Mouse (Mus musculus) hindbrain, embryonic 13.5 days (tissue): Measurements from ENCODE around the gene Plp2. TPM values are rescaled to one million over a fixed set of nuclear protein-coding genes. Genes with fewer than 3 reads are reported as not detected.
"Not testable (repeated sequence)": the region's sequence is repeated elsewhere in the genome, so short reads cannot be mapped to it uniquely, and the experiment has no call there.

Source experiments
- ATAC-seq: fragments of 200-750 bp; cut with Nextera tagmentation; 2 replicates; pipeline ENCODE4 v1.8.0; 2017; ENCODE audit warnings: moderate TSS enrichment; ENCODE audit not compliant: low FRiP score
- H3K27ac ChIP-seq: fragments of 300-500 bp; sonication (generic); 2 replicates; pipeline ENCODE4 v1.5.1; 2015; ENCODE audit warnings: inconsistent platforms, mild to moderate bottlenecking, moderate library complexity
- H3K27me3 ChIP-seq: fragments of 300-500 bp; sonication (generic); 2 replicates; pipeline ENCODE4 v1.6.1; 2015; ENCODE audit warnings: mild to moderate bottlenecking, inconsistent platforms
- H3K36me3 ChIP-seq: fragments of 300-500 bp; sonication (generic); 2 replicates; pipeline ENCODE4 v1.6.1; 2015; ENCODE audit warnings: mild to moderate bottlenecking, inconsistent platforms
- H3K4me1 ChIP-seq: fragments of 300-500 bp; sonication (generic); replicated peaks from 2 replicates; pipeline ENCODE4 v1.6.1; 2015; ENCODE audit warnings: inconsistent platforms
- H3K4me2 ChIP-seq: fragments of 300-500 bp; sonication (generic); 2 replicates; pipeline ENCODE4 v1.6.1; 2015; ENCODE audit warnings: inconsistent platforms, mild to moderate bottlenecking, moderate library complexity
- H3K4me3 ChIP-seq: fragments of 300-500 bp; sonication (generic); 2 replicates; pipeline ENCODE4 v1.5.1; 2015; ENCODE audit warnings: mild to moderate bottlenecking, inconsistent platforms
- H3K9ac ChIP-seq: fragments of 300-500 bp; sonication (generic); 2 replicates; pipeline ENCODE4 v1.6.1; 2015; ENCODE audit warnings: mild to moderate bottlenecking, inconsistent platforms
- H3K9me3 ChIP-seq: fragments of 300-500 bp; sonication (generic); 2 replicates; pipeline ENCODE4 v1.6.1; 2016; ENCODE audit warnings: inconsistent platforms
- WGBS: fragments of 180-500 bp; shearing (Covaris S2); methylation state at CpG from one replicate; pipeline ENCODE4 v1.1.7; 2015; 5-methylcytosine and 5-hydroxymethylcytosine counted together
- polyA plus RNA-seq: library from polyadenylated mRNA; unstranded; fragments of >200 nt; fragmentation: Nextera tagmentation; extraction: Ambion mirVana; gene quantifications from 2 replicates; pipeline ENCODE4 v1.2.1, GENCODE M21; 2015

Gene Plp2
- polyA plus RNA-seq = 23.8 and 25.1 TPM in 2 replicates

DNA sequence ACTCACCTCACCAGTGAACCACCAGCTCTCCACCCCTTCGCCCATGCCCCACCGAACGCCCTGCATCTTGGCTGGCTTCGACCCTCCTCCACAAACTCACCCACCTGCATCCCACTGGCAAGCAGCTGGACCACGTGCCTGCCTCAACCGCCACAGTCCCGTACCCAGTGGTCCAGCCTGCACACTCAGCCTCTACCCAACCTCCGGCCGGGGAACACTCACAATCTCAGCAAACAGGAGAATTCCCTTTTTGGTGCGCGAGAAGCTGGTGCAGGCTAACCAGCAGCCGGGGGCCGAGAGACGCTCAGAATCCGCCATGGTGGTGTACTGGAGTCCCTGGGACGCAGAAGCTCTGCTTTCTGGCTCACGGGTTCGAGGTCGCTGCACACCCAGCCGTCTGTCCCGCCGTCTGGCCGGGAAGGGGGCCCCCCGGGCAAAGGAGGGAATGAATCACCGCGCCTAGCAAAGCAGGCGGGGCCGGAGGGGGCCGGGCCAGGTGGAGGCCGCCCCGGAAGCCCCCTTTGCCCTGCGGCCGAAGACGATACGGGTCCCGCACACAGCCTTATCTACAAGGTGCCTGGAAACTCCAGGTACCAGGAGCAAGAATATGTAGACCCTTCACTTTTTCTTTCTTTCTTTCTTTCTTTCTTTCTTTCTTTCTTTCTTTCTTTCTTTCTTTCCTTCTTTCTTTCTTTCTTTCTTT, at the start of gene Plp2:
Plp2 (minus strand) TSS at position 470 of the 703 bp plus-strand sequence.
- peak within 1 kb of the TSS; percentile 43; the same call in 1 of the 2 replicates for H3K9ac ChIP-seq
- H3K36me3 ChIP-seq = no peaks in the 10 kb centered on the region
- H3K4me2 ChIP-seq = peak within 1 kb of the TSS; percentile 49
- H3K4me3 ChIP-seq = peak within 1 kb of the TSS; percentile 34
- H3K27ac ChIP-seq = no peak within 1 kb of the TSS
- no peaks in the 10 kb centered on the region for H3K9me3 ChIP-seq
- 17% methylated on average over 25 of the region's 36 CpGs for WGBS
- no peaks in the 10 kb centered on the region for H3K4me1 ChIP-seq
- 0 out of 2 replicates have a peak, but pooled peaks cover 6% of the 10 kb centered on the region for H3K27me3 ChIP-seq
- peak; percentile 71; the same call in 1 of the 2 replicates for ATAC-seq

DNA sequence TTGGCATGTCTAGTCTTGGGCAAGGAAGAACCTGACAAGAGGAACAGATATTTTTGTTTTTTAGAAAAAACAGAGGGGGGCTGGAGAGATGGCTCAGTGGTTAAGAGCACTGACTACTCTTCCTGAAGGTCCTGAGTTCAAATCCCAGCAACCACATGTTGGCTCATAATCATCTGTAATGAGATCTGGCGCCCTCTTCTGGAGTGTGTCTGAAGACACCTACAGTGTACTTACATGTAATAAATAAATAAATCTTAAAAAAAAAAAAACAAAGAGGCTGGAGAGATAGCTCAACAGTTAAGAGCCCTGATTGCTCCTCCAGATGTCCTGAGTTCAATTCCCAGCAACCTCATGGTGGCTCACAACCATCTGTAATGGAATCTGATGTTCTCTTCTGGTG, 44.9 kb upstream of the Plp2 start:
- WGBS = 47% methylated on average over 1 of the region's 1 CpGs
- not testable (repeated sequence) for H3K4me2 ChIP-seq, H3K4me3 ChIP-seq, H3K27ac ChIP-seq, ATAC-seq, H3K9ac ChIP-seq, H3K4me1 ChIP-seq, H3K36me3 ChIP-seq, H3K9me3 ChIP-seq, H3K27me3 ChIP-seq

DNA sequence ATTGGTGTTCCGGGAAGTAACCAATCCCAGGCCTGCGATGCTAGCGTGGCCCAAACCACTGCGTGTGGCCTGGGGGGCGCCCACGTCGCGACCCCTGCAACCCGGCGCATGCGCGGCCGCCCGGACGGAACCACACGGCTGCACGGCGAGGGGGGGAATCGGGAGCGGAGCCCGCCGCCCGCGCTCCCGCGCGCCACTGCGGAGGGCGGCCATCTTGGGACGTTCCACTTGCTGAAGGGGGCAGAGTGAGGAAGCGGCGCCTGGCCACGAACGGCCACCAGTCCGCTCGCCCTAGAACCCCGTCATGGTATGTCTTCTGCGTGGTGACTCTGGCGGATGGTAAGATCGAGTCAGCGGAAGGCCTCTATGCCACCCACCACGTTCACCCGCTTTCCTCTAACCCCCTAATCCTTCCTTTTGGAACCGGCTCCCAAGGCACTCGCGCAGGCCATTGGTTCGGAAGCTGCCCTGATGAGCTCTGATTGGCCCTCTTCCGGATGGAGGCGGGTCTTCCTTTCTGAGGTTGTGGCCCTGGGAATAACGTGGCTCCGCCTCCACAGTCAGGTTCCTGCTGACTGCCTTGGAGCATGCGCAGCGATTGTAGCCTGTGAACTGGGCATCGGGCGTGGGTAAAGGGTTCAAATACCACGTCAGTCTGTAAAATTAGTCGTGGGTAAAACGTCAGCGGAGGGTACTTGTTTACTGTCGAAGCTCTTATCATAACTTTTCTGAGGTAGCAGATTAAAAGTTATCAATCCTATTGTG, 43.1 kb upstream of the Plp2 start, which contains the start of gene Wdr45:
Wdr45 (plus strand) TSS at position 199 of the 765 bp plus-strand sequence.
- H3K4me1 ChIP-seq, H3K9me3 ChIP-seq, H3K36me3 ChIP-seq, H3K27me3 ChIP-seq: not testable (repeated sequence)
- Histone ChIP-seq H3K4me3 (peak within 1 kb of the TSS; percentile 35), H3K27ac (peak within 1 kb of the TSS; percentile 55), H3K9ac (peak within 1 kb of the TSS; percentile 51), H3K4me2 (peak within 1 kb of the TSS; percentile 52)
- WGBS = 13% methylated on average over 30 of the region's 60 CpGs
- peak; percentile 97 for ATAC-seq

DNA sequence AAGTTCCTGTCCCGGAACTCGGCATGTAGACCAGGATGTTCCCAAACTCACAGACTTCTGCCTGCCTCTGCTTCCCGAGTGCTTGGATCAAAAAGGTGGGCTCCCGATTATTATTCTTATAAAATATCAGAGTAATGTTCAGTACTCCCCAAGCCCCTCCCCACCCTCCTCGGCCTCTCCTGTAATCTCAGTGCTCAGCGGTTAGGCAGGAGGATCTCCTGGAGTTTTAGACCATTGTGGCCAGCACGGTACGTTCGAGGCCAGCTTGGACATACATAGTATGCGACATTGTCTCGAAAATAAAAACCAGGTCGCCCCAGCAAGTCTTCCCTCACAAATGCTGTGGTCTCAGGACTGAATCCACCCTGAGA, 42.6 kb upstream of the Plp2 start:
- ATAC-seq = peak; percentile 2; the same call in 1 of the 2 replicates
- not testable (repeated sequence) for H3K27me3 ChIP-seq, H3K4me1 ChIP-seq, H3K36me3 ChIP-seq, H3K9me3 ChIP-seq
- Histone ChIP-seq H3K4me2 (peak overlapping the region; percentile 52), H3K4me3 (peak overlapping the region; percentile 35), H3K9ac (peak overlapping the region; percentile 51), H3K27ac (peak overlapping the region; percentile 55)
- 20% methylated on average over 6 of the region's 12 CpGs for WGBS

DNA sequence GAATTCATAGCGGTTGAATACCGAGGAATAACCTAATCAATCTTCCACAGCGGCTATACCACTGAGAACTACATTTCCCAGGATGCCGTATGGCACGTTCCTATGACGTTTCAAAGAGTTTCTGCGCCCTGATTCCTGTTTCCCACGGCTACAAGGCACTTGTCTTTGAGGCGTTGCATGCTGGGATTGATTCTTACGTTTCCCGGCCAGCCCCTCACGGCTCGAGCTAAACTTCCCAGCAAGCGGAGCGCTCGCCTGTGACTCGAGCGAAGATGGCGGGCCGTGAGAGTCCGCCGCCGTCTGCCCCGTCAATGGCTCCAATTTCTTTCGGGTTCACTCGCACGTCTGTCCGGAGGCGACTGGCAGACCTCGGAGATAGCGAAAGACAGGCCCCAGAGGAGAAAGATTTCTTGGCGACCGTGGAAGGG, 25.8 kb upstream of the Plp2 start, which contains the start of gene Gpkow:
Gpkow (plus strand) TSS at position 178 of the 428 bp plus-strand sequence.
- WGBS = 14% methylated on average over 33 of the region's 33 CpGs
- Histone ChIP-seq H3K4me1 (peaks cover 16% of the 10 kb centered on the region), H3K9me3 (no peaks in the 10 kb centered on the region), H3K4me2 (peak within 1 kb of the TSS; percentile 60), H3K27me3 (no peaks in the 10 kb centered on the region), H3K27ac (peak within 1 kb of the TSS; percentile 58), H3K4me3 (peak within 1 kb of the TSS; percentile 53), H3K9ac (peak within 1 kb of the TSS; percentile 68), H3K36me3 (peaks cover 9% of the 10 kb centered on the region)
- peak; percentile 96 for ATAC-seq

DNA sequence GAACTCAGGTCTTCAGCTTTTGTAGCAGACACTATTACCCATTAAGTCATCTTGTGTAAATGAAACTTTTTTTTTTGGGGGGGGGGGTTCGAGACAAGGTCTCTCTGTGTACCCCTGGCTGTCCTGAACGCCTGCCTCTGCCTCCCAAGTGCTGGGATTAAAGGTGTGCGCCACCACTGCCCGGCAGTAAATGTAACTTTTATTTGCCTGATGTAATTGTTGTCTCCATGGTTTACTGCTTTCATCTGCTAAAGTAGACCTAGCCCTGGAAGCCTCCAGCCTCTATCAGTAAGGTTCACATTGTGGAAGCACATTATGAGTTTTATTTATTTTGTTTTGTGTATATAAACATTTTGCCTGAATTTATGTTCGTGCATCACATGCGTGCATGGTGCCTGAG, 25.3 kb upstream of the Plp2 start:
- Histone ChIP-seq H3K4me3 (peak overlapping the region; percentile 9; the same call in 1 of the 2 replicates), H3K4me1 (peaks cover 16% of the 10 kb centered on the region), H3K27ac (no peak overlapping the region), H3K4me2 (peak overlapping the region; percentile 42), H3K27me3 (no peaks in the 10 kb centered on the region), H3K9me3 (no peaks in the 10 kb centered on the region), H3K9ac (no peak overlapping the region), H3K36me3 (peaks cover 5% of the 10 kb centered on the region; the same call in 1 of the 2 replicates)
- 45% methylated on average over 6 of the region's 6 CpGs for WGBS
- peak; percentile 63; the same call in 1 of the 2 replicates for ATAC-seq

DNA sequence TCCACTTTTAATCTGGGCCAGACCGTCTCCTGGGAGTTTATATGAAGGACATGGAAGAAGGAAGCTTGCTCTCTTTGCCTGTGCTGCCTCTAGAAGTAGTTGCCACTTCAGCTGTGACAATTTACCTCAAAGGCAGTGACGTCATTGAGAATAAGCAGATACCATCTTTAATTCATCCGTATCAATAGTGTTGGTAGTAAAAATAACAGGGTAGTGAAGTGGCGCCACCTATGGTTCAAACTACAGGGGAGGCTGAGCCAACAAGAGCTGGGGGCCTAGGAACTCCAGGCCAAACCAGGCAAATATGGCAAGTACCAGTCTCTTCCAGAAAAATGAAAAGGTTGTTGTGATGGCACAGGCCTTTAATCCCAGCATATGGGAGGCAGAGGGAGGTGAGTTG, 21.7 kb upstream of the Plp2 start:
- Histone ChIP-seq H3K9me3 (no peaks in the 10 kb centered on the region), H3K4me3 (no peak overlapping the region), H3K9ac (no peak overlapping the region), H3K36me3 (no peaks in the 10 kb centered on the region), H3K27ac (no peak overlapping the region), H3K27me3 (no peaks in the 10 kb centered on the region), H3K4me2 (no peak overlapping the region), H3K4me1 (peaks cover 4% of the 10 kb centered on the region)
- WGBS = 30% methylated on average over 4 of the region's 4 CpGs
- ATAC-seq = no peak

DNA sequence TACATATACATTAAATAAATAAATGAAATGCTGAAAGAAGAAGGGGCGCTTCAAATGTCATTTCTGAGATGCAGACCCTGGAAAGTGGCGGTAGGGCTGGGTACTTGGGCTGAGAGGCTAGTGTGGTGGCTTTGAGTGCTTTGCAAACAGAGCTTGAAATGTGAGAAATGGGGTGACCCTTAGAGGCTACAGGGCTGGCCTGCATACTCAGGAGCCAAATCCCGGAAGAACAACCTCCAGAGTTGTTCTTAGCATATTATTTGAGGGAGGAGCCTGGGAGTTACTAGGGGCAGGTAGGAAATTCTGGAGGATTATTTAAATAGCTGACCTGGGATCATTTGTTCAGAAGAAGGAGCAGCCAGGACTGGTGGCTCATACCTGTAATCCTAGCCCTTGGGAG, 19.3 kb upstream of the Plp2 start:
- ATAC-seq = no peak
- Histone ChIP-seq H3K9me3 (no peaks in the 10 kb centered on the region), H3K27me3 (no peaks in the 10 kb centered on the region), H3K9ac (no peak overlapping the region), H3K4me3 (no peak overlapping the region), H3K27ac (no peak overlapping the region), H3K36me3 (no peaks in the 10 kb centered on the region), H3K4me2 (no peak overlapping the region), H3K4me1 (no peaks in the 10 kb centered on the region)
- 73% methylated on average over 3 of the region's 3 CpGs for WGBS

DNA sequence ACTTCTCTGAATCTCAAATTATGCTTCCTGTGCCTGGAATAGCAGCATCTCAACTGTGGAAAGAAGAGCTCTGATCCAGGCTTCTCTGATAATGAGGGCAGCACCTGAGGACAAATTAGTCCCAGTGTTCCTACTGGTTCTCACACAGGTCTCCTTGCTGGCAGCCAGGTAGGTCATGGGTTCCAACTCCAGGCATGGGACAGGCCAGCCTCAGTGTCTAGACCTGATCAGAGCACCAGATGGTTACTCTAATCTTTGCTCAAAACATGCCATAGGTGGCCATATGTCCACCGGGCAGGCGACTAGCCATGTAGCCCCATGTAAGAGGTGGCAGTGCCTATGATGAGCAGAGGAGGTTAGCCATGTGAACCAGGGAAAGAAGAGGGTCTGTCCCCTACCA, 17.1 kb upstream of the Plp2 start:
- no peaks in the 10 kb centered on the region for H3K4me1 ChIP-seq
- no peak for ATAC-seq
- 97% methylated on average over 2 of the region's 2 CpGs for WGBS
- no peak overlapping the region for H3K27ac ChIP-seq
- H3K27me3 ChIP-seq = no peaks in the 10 kb centered on the region
- H3K9ac ChIP-seq = no peak overlapping the region
- no peaks in the 10 kb centered on the region for H3K9me3 ChIP-seq
- H3K4me2 ChIP-seq = no peak overlapping the region
- H3K36me3 ChIP-seq = no peaks in the 10 kb centered on the region
- no peak overlapping the region for H3K4me3 ChIP-seq

DNA sequence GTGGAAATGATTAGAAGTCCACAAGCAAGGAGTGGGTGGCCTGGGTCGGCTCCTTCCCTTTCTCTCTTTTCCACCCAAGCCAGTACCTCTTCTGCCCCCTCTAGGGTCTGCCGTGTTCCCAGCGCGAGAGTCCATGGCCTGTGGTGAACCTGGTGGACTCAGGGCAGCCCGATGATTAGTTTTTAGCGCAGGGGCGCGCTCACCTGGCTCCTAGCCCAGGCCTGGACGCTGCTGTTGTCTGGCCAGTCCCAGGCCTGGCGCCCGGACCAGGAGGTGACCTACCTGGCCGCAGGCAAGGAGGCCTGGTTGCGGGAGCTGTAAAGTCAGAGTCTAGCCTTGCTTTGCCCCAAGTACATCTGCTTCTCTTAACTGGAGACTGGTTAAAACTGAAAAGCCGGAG, 9.7 kb upstream of the Plp2 start, which contains the start of gene Magix:
Magix (minus strand) TSS at position 388 of the 400 bp plus-strand sequence.
- no peaks in the 10 kb centered on the region for H3K4me1 ChIP-seq
- peak within 1 kb of the TSS; percentile 28 for H3K4me3 ChIP-seq
- WGBS = 66% methylated on average over 14 of the region's 14 CpGs
- H3K27ac ChIP-seq = no peak within 1 kb of the TSS
- ATAC-seq = no peak
- 0 out of 2 replicates have a peak within 1 kb of the TSS, but pooled peaks have one; percentile 39 for H3K9ac ChIP-seq
- H3K36me3 ChIP-seq = no peaks in the 10 kb centered on the region
- peak within 1 kb of the TSS; percentile 48 for H3K4me2 ChIP-seq
- no peaks in the 10 kb centered on the region for H3K27me3 ChIP-seq
- no peaks in the 10 kb centered on the region for H3K9me3 ChIP-seq

DNA sequence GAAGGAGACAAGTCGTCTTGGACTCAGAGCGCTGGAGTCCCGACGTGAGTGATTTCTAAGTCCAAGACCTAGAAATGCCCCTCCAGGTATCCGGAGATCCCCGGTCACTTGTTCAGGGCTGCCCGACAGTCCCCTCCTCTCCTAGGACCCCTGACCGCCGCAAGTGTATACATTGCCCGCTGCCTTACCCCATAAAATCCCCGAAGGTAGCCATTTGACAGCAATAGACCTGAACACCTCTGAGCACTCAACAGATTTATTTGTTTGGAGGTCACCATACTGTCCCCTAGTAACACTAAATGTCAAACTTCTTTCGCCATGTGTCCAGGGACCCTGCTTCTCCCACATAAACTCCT, 8.8 kb upstream of the Plp2 start:
- no peak overlapping the region for H3K27ac ChIP-seq
- ATAC-seq = peak; percentile 65; the same call in 1 of the 2 replicates
- H3K27me3 ChIP-seq = 0 out of 2 replicates have a peak, but pooled peaks cover under 1% of the 10 kb centered on the region
- 21% methylated on average over 12 of the region's 12 CpGs for WGBS
- peak overlapping the region; percentile 48 for H3K4me2 ChIP-seq
- no peaks in the 10 kb centered on the region for H3K9me3 ChIP-seq
- 0 out of 2 replicates have a peak overlapping the region, but pooled peaks have one; percentile 39 for H3K9ac ChIP-seq
- no peaks in the 10 kb centered on the region for H3K4me1 ChIP-seq
- no peaks in the 10 kb centered on the region for H3K36me3 ChIP-seq
- peak overlapping the region; percentile 28 for H3K4me3 ChIP-seq

DNA sequence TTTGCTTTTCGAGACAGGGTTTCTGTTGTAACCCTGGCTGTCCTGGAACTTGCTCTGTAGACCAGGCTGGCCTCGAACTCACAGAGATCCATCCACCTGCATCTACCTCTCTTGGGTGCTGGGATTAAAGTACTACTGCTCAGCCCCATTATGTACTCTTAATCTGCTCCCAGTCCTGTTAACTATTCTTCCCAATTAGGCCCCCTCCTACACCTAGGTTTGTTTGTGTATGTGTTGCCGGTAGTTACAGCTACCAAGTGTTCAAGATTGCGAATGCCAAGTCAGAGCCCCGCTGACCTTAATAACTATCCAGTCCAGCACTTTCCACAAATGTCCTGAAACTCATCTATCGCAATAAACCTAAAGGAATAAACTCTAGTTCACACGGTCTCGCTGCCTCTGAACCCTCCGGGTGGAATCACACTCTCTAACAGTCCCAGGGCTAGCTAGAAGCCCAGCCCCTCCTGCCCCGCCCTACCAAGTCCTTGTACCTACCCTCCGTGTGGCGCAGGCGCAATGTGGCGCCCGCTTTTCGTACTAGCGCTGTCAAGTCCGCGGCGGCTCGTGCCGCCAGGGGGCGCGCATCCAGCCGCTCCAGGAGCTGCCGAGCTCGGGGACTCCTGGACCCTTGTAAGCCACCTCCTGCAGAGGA, 8.3 kb upstream of the Plp2 start:
- H3K4me3 ChIP-seq = peak overlapping the region; percentile 28
- H3K27ac ChIP-seq = no peak overlapping the region
- no peaks in the 10 kb centered on the region for H3K4me1 ChIP-seq
- no peaks in the 10 kb centered on the region for H3K9me3 ChIP-seq
- 0 out of 2 replicates have a peak, but pooled peaks cover 3% of the 10 kb centered on the region for H3K27me3 ChIP-seq
- WGBS = 17% methylated on average over 27 of the region's 27 CpGs
- 0 out of 2 replicates have a peak overlapping the region, but pooled peaks have one; percentile 39 for H3K9ac ChIP-seq
- ATAC-seq = peak; percentile 86
- H3K4me2 ChIP-seq = peak overlapping the region; percentile 48
- no peaks in the 10 kb centered on the region for H3K36me3 ChIP-seq
